Mouse (Mus musculus): ENCODE results near the gene Hist1h2ae. TPM values are rescaled to one million over a fixed set of nuclear protein-coding genes. Genes with fewer than 3 reads are reported as not detected.
A peak's percentile ranks its signal among the peaks of the same experiment; 100 is the strongest.

Gene Hist1h2ae
- polyA plus RNA-seq, 1 experiment from 2014 or later, result 78.4 TPM

DNA sequence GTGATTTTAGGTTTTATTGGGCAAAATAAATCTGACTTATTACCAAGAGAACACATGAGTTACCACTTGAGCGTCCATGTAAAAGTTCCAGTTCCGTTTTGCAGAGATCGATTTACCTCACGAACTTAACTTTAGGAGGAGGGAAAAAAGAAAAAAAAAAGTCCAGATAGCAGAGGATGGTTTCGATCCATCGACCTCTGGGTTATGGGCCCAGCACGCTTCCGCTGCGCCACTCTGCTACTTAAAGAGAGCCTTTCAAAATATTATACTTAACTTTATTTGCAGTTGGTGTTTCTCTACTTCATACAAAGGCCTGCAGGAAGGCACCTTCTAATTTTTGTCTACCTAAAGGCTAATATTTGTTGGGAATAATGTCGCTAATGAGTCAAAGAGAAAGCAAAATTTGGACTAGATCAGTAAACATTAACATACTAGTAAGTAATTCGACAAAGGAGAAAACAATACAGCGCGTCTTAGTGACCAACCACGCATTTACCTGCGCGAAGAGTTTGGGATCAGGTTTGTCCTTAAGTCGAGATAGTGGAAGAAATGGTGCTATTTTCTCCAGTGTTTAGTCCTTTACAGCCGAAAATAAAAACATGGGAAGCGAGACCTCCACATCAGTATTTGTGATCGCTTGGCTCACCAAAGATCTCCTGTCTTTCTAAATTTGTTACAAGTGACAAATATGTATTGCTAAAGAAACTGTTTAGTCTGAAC, 40.7 kb downstream of the Hist1h2ae start:
- Histone ChIP-seq H3K27me3 (ENCODE audit: control insufficient read depth, insufficient read depth, low read length) (no peaks in the 10 kb centered on the region), H3K4me1 (ENCODE audit: control insufficient read depth, insufficient read depth, low read length) (no peaks in the 10 kb centered on the region), H3K36me3 (replicated peaks; ENCODE audit: control insufficient read depth, insufficient read depth, low read depth, low read length) (no peaks in the 10 kb centered on the region), H3K4me2 (ENCODE audit: low read depth, low read length) (peak overlapping the region; percentile 43), H3K9me3 (replicated peaks; ENCODE audit: control insufficient read depth, low read length) (no peaks in the 10 kb centered on the region), H3K9ac (replicated peaks; ENCODE audit: low read length) (peak overlapping the region; percentile 92), H3K27ac (replicated peaks; ENCODE audit: low read depth, low read length) (peak overlapping the region; percentile 97), H3K4me3 (ENCODE audit: low read depth, low read length) (peak overlapping the region; percentile 56)
- ATAC-seq (replicated peaks; ENCODE audit: insufficient number of reproducible peaks, low FRiP score, low TSS enrichment, low read depth), result no peak
- DNase-seq (ENCODE audit: low spot score), result peak; percentile 74
- under 1% methylated on average over 20 of the region's 20 CpGs for WGBS

DNA sequence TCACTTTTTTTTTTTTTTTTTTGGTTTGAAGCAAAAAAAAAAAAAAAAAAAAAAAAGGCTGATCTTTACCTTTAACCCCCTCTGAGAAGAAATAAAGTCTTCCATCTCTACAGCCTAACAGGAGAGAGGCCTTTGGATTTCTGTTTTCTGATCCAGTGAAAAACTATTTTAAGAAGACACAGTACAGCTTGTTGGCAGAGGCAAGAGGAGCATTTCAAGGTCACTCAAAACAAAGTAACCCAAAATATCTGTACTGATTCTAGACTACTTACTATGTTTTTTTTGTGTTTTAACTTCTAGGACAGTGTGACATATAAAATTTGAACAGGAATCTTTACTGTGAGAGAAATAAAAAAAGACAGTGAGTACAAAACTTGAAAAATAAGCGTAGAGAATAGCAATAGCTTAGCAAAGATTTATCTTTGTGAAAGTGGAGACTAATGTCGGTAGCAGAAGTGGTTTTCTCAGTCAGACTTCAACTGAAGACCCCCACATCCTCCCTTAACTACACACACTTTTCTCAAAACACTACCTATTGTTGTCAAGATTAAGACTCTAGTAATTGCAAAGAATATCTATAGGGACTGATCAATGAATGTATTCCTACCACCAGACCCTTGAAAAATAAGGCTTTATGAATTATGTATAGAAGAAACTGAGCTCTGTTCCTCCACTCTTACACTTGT, 41.4 kb downstream of the Hist1h2ae start:
- Histone ChIP-seq H3K9ac (replicated peaks; ENCODE audit: low read length) (peak overlapping the region; percentile 92), H3K9me3 (replicated peaks; ENCODE audit: control insufficient read depth, low read length) (no peaks in the 10 kb centered on the region), H3K4me3 (ENCODE audit: low read depth, low read length) (peak overlapping the region; percentile 56), H3K36me3 (replicated peaks; ENCODE audit: control insufficient read depth, insufficient read depth, low read depth, low read length) (no peaks in the 10 kb centered on the region), H3K4me1 (ENCODE audit: control insufficient read depth, insufficient read depth, low read length) (no peaks in the 10 kb centered on the region), H3K4me2 (ENCODE audit: low read depth, low read length) (peak overlapping the region; percentile 43), H3K27me3 (ENCODE audit: control insufficient read depth, insufficient read depth, low read length) (no peaks in the 10 kb centered on the region), H3K27ac (replicated peaks; ENCODE audit: low read depth, low read length) (peak overlapping the region; percentile 97)
- WGBS, result 33% methylated on average over 2 of the region's 2 CpGs
- DNase-seq (ENCODE audit: low spot score) (no peak), ATAC-seq (replicated peaks; ENCODE audit: insufficient number of reproducible peaks, low FRiP score, low TSS enrichment, low read depth) (no peak)

GRCm38 (mm10) chr13:23529005-23529404, 42.0 kb downstream of the Hist1h2ae start:
- no peaks in the 10 kb centered on the region for H3K36me3 ChIP-seq (replicated peaks; ENCODE audit: control insufficient read depth, insufficient read depth, low read depth, low read length)
- H3K27ac ChIP-seq (replicated peaks; ENCODE audit: low read depth, low read length), result no peak overlapping the region
- no peak overlapping the region for H3K9ac ChIP-seq (replicated peaks; ENCODE audit: low read length)

GRCm38 (mm10) chr13:23526312-23526711, 44.7 kb downstream of the Hist1h2ae start:
- under 1% methylated on average over 17 of the region's 17 CpGs for WGBS
- ATAC-seq (replicated peaks; ENCODE audit: insufficient number of reproducible peaks, low FRiP score, low TSS enrichment, low read depth), result no peak

More at GRCm38 (mm10) chr13:23529005-23529404, 42.0 kb downstream of the Hist1h2ae start:
- Histone ChIP-seq H3K9me3 (replicated peaks; ENCODE audit: control insufficient read depth, low read length) (no peaks in the 10 kb centered on the region), H3K4me1 (ENCODE audit: control insufficient read depth, insufficient read depth, low read length) (no peaks in the 10 kb centered on the region), H3K4me3 (ENCODE audit: low read depth, low read length) (no peak overlapping the region), H3K27me3 (ENCODE audit: control insufficient read depth, insufficient read depth, low read length) (no peaks in the 10 kb centered on the region), H3K4me2 (ENCODE audit: low read depth, low read length) (no peak overlapping the region)
- ATAC-seq (replicated peaks; ENCODE audit: insufficient number of reproducible peaks, low FRiP score, low TSS enrichment, low read depth) (no peak), DNase-seq (ENCODE audit: low spot score) (no peak)
- 87% methylated on average over 5 of the region's 5 CpGs for WGBS

GRCm38 (mm10) chr13:23525901-23526300, 45.1 kb downstream of the Hist1h2ae start:
- WGBS, result 2% methylated on average over 10 of the region's 10 CpGs
- peak overlapping the region; percentile 29; the same call in 1 of the 2 replicates for H3K9ac ChIP-seq (replicated peaks; ENCODE audit: low read length)

More at GRCm38 (mm10) chr13:23526312-23526711, 44.7 kb downstream of the Hist1h2ae start:
- Histone ChIP-seq H3K9ac (replicated peaks; ENCODE audit: low read length) (peak overlapping the region; percentile 43), H3K4me2 (ENCODE audit: low read depth, low read length) (peak overlapping the region; percentile 36), H3K36me3 (replicated peaks; ENCODE audit: control insufficient read depth, insufficient read depth, low read depth, low read length) (no peaks in the 10 kb centered on the region), H3K27me3 (ENCODE audit: control insufficient read depth, insufficient read depth, low read length) (no peaks in the 10 kb centered on the region), H3K4me3 (ENCODE audit: low read depth, low read length) (peak overlapping the region; percentile 38), H3K27ac (replicated peaks; ENCODE audit: low read depth, low read length) (no peak overlapping the region), H3K9me3 (replicated peaks; ENCODE audit: control insufficient read depth, low read length) (no peaks in the 10 kb centered on the region), H3K4me1 (ENCODE audit: control insufficient read depth, insufficient read depth, low read length) (no peaks in the 10 kb centered on the region)
- DNase-seq (ENCODE audit: low spot score), result peak; percentile 97

DNA sequence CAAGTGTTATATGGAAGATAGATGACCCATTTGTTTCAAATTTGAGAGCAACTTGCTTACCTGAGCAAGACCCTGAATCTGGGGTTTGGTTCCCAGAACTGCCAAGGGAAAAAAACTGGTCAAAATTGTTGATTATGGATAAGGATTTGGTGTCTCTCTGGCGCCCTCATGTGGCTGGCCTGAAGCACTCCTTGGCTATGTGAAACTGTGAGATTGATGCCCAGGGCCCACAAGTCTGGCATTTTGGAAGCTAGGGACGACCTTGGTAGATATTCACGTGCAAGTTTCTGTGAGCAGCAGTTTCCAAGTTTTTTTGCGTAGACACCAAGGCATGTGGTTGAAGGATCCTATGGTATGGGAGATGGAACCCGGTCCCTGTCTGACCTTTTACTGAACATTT, 46.4 kb downstream of the Hist1h2ae start:
- WGBS, result 4% methylated on average over 5 of the region's 5 CpGs
- peak; percentile 90 for DNase-seq (ENCODE audit: low spot score)
- Histone ChIP-seq H3K27me3 (ENCODE audit: control insufficient read depth, insufficient read depth, low read length) (no peaks in the 10 kb centered on the region), H3K4me2 (ENCODE audit: low read depth, low read length) (no peak overlapping the region), H3K9ac (replicated peaks; ENCODE audit: low read length) (no peak overlapping the region), H3K27ac (replicated peaks; ENCODE audit: low read depth, low read length) (no peak overlapping the region), H3K9me3 (replicated peaks; ENCODE audit: control insufficient read depth, low read length) (no peaks in the 10 kb centered on the region), H3K4me1 (ENCODE audit: control insufficient read depth, insufficient read depth, low read length) (no peaks in the 10 kb centered on the region), H3K36me3 (replicated peaks; ENCODE audit: control insufficient read depth, insufficient read depth, low read depth, low read length) (no peaks in the 10 kb centered on the region), H3K4me3 (ENCODE audit: low read depth, low read length) (no peak overlapping the region)
- 0 out of 2 replicates have a peak, but pooled peaks have one; percentile 29 for ATAC-seq (replicated peaks; ENCODE audit: insufficient number of reproducible peaks, low FRiP score, low TSS enrichment, low read depth)

More at GRCm38 (mm10) chr13:23525901-23526300, 45.1 kb downstream of the Hist1h2ae start:
- ATAC-seq (replicated peaks; ENCODE audit: insufficient number of reproducible peaks, low FRiP score, low TSS enrichment, low read depth), result no peak
- Histone ChIP-seq H3K9me3 (replicated peaks; ENCODE audit: control insufficient read depth, low read length) (no peaks in the 10 kb centered on the region), H3K4me2 (ENCODE audit: low read depth, low read length) (peak overlapping the region; percentile 36), H3K4me1 (ENCODE audit: control insufficient read depth, insufficient read depth, low read length) (no peaks in the 10 kb centered on the region), H3K4me3 (ENCODE audit: low read depth, low read length) (peak overlapping the region; percentile 38), H3K27me3 (ENCODE audit: control insufficient read depth, insufficient read depth, low read length) (no peaks in the 10 kb centered on the region), H3K36me3 (replicated peaks; ENCODE audit: control insufficient read depth, insufficient read depth, low read depth, low read length) (no peaks in the 10 kb centered on the region), H3K27ac (replicated peaks; ENCODE audit: low read depth, low read length) (no peak overlapping the region)
- peak; percentile 73 for DNase-seq (ENCODE audit: low spot score)

GRCm38 (mm10) chr13:23523976-23524375, 47.0 kb downstream of the Hist1h2ae start:
- H3K9ac ChIP-seq (replicated peaks; ENCODE audit: low read length), result no peak overlapping the region
- ATAC-seq (replicated peaks; ENCODE audit: insufficient number of reproducible peaks, low FRiP score, low TSS enrichment, low read depth) (no peak), DNase-seq (ENCODE audit: low spot score) (no peak)
- no peaks in the 10 kb centered on the region for H3K27me3 ChIP-seq (ENCODE audit: control insufficient read depth, insufficient read depth, low read length)
- H3K4me1 ChIP-seq (ENCODE audit: control insufficient read depth, insufficient read depth, low read length), result no peaks in the 10 kb centered on the region
- 61% methylated on average over 5 of the region's 5 CpGs for WGBS
- H3K36me3 ChIP-seq (replicated peaks; ENCODE audit: control insufficient read depth, insufficient read depth, low read depth, low read length), result no peaks in the 10 kb centered on the region
- H3K9me3 ChIP-seq (replicated peaks; ENCODE audit: control insufficient read depth, low read length), result no peaks in the 10 kb centered on the region
- H3K27ac ChIP-seq (replicated peaks; ENCODE audit: low read depth, low read length), result no peak overlapping the region
- no peak overlapping the region for H3K4me3 ChIP-seq (ENCODE audit: low read depth, low read length)
- no peak overlapping the region for H3K4me2 ChIP-seq (ENCODE audit: low read depth, low read length)

DNA sequence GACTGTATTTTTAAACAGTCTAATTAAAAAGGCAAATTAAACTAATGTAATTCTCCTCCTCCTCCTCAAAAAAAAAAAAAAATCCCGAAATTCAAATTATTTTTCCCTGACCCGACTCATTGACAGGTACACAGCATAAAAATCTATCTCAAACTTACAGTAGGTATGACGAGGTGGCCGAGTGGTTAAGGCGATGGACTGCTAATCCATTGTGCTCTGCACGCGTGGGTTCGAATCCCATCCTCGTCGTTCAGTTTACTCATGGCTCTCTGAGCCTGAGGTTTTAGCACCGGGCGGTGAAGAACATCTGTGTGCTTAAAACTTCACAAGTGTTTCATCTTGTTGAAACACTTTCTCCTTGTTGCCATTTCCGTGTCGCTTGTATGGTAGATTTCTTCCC, 49.3 kb downstream of the Hist1h2ae start:
- no peak overlapping the region for H3K9ac ChIP-seq (replicated peaks; ENCODE audit: low read length)
- no peak overlapping the region for H3K27ac ChIP-seq (replicated peaks; ENCODE audit: low read depth, low read length)
- peak; percentile 84 for DNase-seq (ENCODE audit: low spot score)
- H3K27me3 ChIP-seq (ENCODE audit: control insufficient read depth, insufficient read depth, low read length), result no peaks in the 10 kb centered on the region
- H3K4me3 ChIP-seq (ENCODE audit: low read depth, low read length), result no peak overlapping the region
- no peaks in the 10 kb centered on the region for H3K4me1 ChIP-seq (ENCODE audit: control insufficient read depth, insufficient read depth, low read length)
- H3K9me3 ChIP-seq (replicated peaks; ENCODE audit: control insufficient read depth, low read length), result no peaks in the 10 kb centered on the region
- H3K36me3 ChIP-seq (replicated peaks; ENCODE audit: control insufficient read depth, insufficient read depth, low read depth, low read length), result no peaks in the 10 kb centered on the region
- no peak for ATAC-seq (replicated peaks; ENCODE audit: insufficient number of reproducible peaks, low FRiP score, low TSS enrichment, low read depth)
- WGBS, result 1% methylated on average over 14 of the region's 14 CpGs
- H3K4me2 ChIP-seq (ENCODE audit: low read depth, low read length), result no peak overlapping the region; the same call in 1 of the 2 replicates
